Mouse (Mus musculus) embryonic facial prominence, embryonic 11.5 days (tissue): ENCODE measurements around the gene Cdk5rap1. TPM values are rescaled to one million over a fixed set of nuclear protein-coding genes. Genes with fewer than 3 reads are reported as not detected.
A peak's percentile ranks its signal among the peaks of the same experiment; 100 is the strongest.

Experiments used
- ATAC-seq: fragments of 200-750 bp; cut with Nextera tagmentation; replicated peaks from 2 replicates; pipeline ENCODE4 v1.8.0; 2017; ENCODE audit warnings: low read depth; ENCODE audit not compliant: insufficient number of reproducible peaks, low FRiP score, low TSS enrichment
- DNase-seq: peaks from one replicate; pipeline ENCODE4 v3.0.0-alpha.2; 2015; ENCODE audit warnings: low spot score
- H3K27ac ChIP-seq: fragments of 300-500 bp; sonication (generic); replicated peaks from 2 replicates; pipeline ENCODE4 v1.5.1; 2014; ENCODE audit warnings: mild to moderate bottlenecking, low read depth, low read length, control low read depth
- H3K27me3 ChIP-seq: fragments of 300-500 bp; sonication (generic); 2 replicates; pipeline ENCODE4 v1.6.1; 2014; ENCODE audit warnings: mild to moderate bottlenecking, low read length, moderate library complexity, mixed read lengths; ENCODE audit not compliant: control insufficient read depth, insufficient read depth
- H3K36me3 ChIP-seq: fragments of 300-500 bp; sonication (generic); replicated peaks from 2 replicates; pipeline ENCODE4 v1.6.1; 2014; ENCODE audit warnings: low read depth, mild to moderate bottlenecking, low read length, moderate library complexity, mixed read lengths; ENCODE audit not compliant: control insufficient read depth, insufficient read depth
- H3K4me1 ChIP-seq: fragments of 300-500 bp; sonication (generic); 2 replicates; pipeline ENCODE4 v1.6.1; 2014; ENCODE audit warnings: low read length, mixed read lengths; ENCODE audit not compliant: control insufficient read depth, insufficient read depth
- H3K4me2 ChIP-seq: fragments of 300-500 bp; sonication (generic); 2 replicates; pipeline ENCODE4 v1.6.1; 2014; ENCODE audit warnings: low read depth, mild to moderate bottlenecking, control low read depth, low read length, moderate library complexity
- H3K4me3 ChIP-seq: fragments of 300-500 bp; sonication (generic); 2 replicates; pipeline ENCODE4 v1.5.1; 2014; ENCODE audit warnings: low read depth, low read length, control low read depth
- H3K9ac ChIP-seq: fragments of 300-500 bp; sonication (generic); replicated peaks from 2 replicates; pipeline ENCODE4 v1.6.1; 2014; ENCODE audit warnings: mild to moderate bottlenecking, control low read depth, low read length
- H3K9me3 ChIP-seq: fragments of 300-500 bp; sonication (generic); replicated peaks from 2 replicates; pipeline ENCODE4 v1.6.1; 2016; ENCODE audit warnings: mild to moderate bottlenecking, low read length, inconsistent platforms, mixed read lengths; ENCODE audit not compliant: control insufficient read depth
- WGBS: fragments of 180-500 bp; shearing (Covaris S2); extraction: QIAGEN DNeasy Blood & Tissue Kit; methylation state at CpG from one replicate; pipeline ENCODE4 v1.1.7; 2014; 5-methylcytosine and 5-hydroxymethylcytosine counted together
- polyA plus RNA-seq: library from polyadenylated mRNA; unstranded; fragments of >200 nt; fragmentation: Nextera tagmentation; extraction: Ambion mirVana; gene quantifications from 2 replicates; pipeline ENCODE4 v1.2.1, GENCODE M21; 2014

Gene Cdk5rap1
- polyA plus RNA-seq, 1 experiment from 2014 or later, result 19.4 TPM

DNA sequence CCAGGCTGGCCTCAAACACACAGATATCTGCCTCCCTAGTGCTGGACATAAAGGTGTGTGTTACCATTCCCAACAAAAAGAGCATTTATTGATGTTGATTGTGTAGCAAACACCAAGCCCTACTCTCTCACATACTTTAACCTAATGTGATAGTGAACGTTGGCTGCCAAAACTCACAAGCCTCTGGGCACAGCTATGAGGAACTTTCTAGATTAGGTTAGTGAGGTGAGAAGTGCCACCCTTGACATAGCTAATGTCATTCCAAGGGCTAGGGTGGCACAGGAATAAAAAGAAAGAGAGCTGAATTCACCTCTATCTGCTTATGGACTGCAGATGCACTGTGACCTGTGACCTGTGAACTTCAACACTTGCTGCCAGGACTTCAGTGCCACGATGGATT, 23.7 kb upstream of the Cdk5rap1 start:
- H3K9me3 ChIP-seq, result no peaks in the 10 kb centered on the region
- H3K36me3 ChIP-seq, result no peaks in the 10 kb centered on the region
- H3K27ac ChIP-seq, result no peak overlapping the region
- H3K4me3 ChIP-seq, result no peak overlapping the region
- WGBS, result 81% methylated on average over 2 of the region's 2 CpGs
- H3K9ac ChIP-seq, result no peak overlapping the region
- no peak overlapping the region for H3K4me2 ChIP-seq
- H3K4me1 ChIP-seq, result no peaks in the 10 kb centered on the region
- no peak for DNase-seq
- no peaks in the 10 kb centered on the region for H3K27me3 ChIP-seq
- ATAC-seq, result no peak

DNA sequence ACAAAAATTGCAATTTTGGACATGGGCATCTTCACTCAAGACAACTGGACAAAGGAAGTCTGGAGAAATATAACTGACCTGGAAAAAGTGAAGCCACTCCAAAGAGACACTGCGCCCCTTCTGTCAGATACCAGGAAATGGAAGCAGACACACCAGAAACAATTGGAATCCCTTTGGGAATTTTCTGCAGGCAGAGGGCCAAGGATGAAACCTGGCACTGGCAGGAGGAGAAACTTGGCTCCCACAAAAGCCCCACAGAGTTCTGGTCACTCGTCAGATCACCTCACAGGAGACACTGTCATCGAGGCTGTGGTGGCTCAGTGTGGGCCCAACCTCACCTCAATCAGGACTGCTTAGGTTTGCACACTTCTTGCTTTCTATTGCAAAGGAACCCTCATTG, 21.8 kb upstream of the Cdk5rap1 start:
- Histone ChIP-seq H3K4me3 (no peak overlapping the region), H3K36me3 (no peaks in the 10 kb centered on the region), H3K9me3 (no peaks in the 10 kb centered on the region), H3K27me3 (no peaks in the 10 kb centered on the region), H3K27ac (no peak overlapping the region), H3K4me1 (no peaks in the 10 kb centered on the region), H3K4me2 (no peak overlapping the region), H3K9ac (no peak overlapping the region)
- DNase-seq (no peak), ATAC-seq (no peak)
- WGBS, result 88% methylated on average over 3 of the region's 3 CpGs

DNA sequence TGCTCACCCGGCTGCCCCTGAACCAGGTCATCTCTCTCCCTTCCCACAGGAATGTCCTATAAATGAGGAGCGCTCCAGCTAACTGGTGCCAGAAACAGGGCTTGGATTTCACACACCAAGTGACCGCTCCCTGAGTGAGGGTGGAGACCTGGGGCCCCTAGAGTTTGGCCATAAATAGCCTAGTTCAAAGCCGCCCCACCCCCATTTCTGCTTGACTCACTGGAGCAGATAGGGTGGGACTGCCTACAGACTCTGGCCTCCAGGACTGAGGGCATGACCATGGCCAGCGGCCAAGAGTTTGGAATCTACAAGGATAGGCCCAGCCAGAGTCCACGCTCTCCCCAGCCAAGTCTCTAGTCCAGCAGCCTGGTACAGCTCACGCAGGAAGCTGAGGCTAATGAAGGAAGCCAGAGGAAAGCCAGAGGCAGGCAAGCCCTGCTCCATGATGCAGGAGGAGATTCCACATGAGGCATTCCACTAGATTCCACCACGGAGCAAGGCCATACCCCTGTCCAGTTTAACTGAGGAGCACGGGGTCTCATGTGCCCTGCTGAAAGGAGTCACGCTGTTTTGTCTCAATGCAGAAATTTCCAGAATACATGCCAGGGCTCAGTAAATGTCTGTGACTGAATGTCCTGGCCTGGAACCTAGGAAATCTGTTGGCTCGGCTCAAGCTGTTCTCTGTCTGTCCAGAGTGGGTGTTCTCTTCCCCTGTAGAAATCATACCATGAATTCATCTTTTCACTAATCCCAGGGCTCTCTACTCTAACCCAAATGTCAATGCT, 17.6 kb upstream of the Cdk5rap1 start:
- H3K36me3 ChIP-seq, result no peaks in the 10 kb centered on the region
- no peaks in the 10 kb centered on the region for H3K27me3 ChIP-seq
- 0 out of 2 replicates have a peak, but pooled peaks have one; percentile 39 for ATAC-seq
- no peak overlapping the region for H3K4me3 ChIP-seq
- WGBS, result 84% methylated on average over 11 of the region's 11 CpGs
- no peak overlapping the region for H3K27ac ChIP-seq
- H3K4me2 ChIP-seq, result no peak overlapping the region
- no peaks in the 10 kb centered on the region for H3K9me3 ChIP-seq
- no peaks in the 10 kb centered on the region for H3K4me1 ChIP-seq
- H3K9ac ChIP-seq, result no peak overlapping the region
- no peak for DNase-seq

DNA sequence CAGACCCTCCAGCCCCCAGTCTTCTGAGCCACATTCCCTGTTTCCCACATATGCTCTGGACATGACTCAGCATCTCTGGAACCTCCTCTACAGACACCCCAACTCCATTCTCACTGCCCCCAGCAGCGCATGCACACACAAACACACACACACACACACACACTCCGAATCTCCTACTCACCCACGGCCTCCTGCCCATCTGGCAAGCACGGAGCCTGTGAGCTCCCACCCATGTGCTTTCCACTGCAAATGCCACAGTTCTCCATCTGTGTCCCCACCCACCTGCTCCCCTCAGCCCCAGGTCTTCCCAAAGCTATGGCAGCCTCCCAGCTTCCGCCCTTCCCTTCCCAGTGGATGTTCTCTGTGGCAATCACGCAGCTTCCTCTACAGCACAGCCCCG, 6.3 kb upstream of the Cdk5rap1 start:
- no peak overlapping the region for H3K4me2 ChIP-seq
- ATAC-seq, result no peak
- H3K27me3 ChIP-seq, result no peaks in the 10 kb centered on the region
- H3K9me3 ChIP-seq, result no peaks in the 10 kb centered on the region
- H3K36me3 ChIP-seq, result no peaks in the 10 kb centered on the region
- no peaks in the 10 kb centered on the region for H3K4me1 ChIP-seq
- 86% methylated on average over 7 of the region's 7 CpGs for WGBS
- no peak for DNase-seq
- no peak overlapping the region for H3K4me3 ChIP-seq
- no peak overlapping the region for H3K9ac ChIP-seq
- no peak overlapping the region for H3K27ac ChIP-seq

DNA sequence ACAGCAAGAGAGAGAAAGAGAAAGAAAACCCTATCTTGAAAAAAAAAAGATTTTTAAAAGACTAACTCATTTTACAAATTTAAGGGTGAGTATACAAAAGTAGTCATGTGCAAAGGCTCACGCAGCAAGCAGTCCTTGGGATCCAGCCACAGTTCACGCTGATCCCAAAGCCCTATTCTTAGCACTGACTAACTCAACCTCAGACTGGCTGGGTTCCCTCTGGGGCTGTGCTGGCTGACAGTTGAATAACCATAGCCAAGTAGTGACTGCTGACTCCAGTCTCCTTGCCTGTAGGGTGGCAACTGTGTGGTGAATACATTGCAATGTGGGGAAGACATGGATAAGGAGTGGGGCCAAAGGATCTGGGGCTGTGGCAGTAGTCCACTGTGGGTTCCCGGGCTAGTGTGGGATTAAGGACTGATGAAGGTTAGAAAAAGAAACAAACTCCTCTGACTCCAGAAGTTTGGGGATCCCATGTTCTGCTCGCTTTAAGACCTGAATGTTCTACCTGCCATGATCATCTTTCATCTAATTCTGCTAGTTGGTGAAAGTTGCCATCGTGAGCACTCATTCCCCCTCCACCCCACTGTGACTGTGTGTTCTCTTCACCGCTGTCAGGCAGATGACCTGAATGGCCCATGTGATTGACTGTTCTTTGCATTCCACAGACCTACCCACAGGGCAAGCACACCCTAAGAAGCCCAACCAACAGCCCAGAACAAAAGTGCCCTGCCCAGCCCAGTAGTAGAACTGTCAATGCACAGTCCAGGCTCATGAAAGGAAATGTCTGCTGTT, 2.2 kb upstream of the Cdk5rap1 start:
- Histone ChIP-seq H3K27ac (no peak overlapping the region), H3K9me3 (no peaks in the 10 kb centered on the region), H3K9ac (no peak overlapping the region), H3K36me3 (no peaks in the 10 kb centered on the region), H3K4me2 (no peak overlapping the region), H3K4me1 (no peaks in the 10 kb centered on the region), H3K4me3 (no peak overlapping the region), H3K27me3 (no peaks in the 10 kb centered on the region)
- no peak for DNase-seq
- no peak for ATAC-seq
- 83% methylated on average over 6 of the region's 6 CpGs for WGBS

DNA sequence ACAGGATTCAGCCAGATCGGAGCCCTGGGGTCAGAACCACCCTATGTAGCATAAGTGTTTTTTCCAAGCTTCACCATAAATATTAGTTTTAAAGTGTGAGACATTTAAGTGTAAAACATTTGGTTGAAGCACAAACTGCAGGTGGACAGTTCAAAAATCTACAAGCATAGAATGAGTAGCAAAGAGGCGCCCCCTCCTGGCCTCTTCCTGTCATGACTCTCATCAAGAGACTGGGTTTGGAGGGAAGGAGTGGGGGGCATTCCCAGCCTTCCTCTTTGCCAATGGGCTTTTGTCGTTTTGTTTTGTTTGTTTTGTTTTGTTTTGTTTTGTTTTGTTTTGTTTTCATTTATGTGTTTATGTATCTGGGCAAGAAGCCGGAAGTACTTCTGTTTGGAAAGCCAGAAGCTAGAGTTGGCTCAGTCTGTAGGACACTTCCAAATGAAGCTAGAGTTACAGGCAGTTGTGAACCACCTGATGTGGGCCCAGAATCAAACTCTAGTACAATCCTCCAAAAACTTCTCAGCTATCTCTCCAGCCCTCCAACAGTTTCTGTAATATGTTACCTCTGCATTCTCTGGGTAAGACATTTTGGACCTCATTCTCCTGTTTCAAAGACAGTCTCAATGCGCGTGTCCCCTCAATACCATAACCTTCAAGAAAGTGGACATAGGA, 1.3 kb upstream of the Cdk5rap1 start:
- Histone ChIP-seq H3K9ac (no peak overlapping the region), H3K36me3 (no peaks in the 10 kb centered on the region), H3K27me3 (no peaks in the 10 kb centered on the region), H3K9me3 (no peaks in the 10 kb centered on the region), H3K4me1 (no peaks in the 10 kb centered on the region), H3K4me2 (no peak overlapping the region), H3K4me3 (no peak overlapping the region), H3K27ac (no peak overlapping the region)
- ATAC-seq (no peak), DNase-seq (peak; percentile 76)
- WGBS, result 57% methylated on average over 6 of the region's 6 CpGs

DNA sequence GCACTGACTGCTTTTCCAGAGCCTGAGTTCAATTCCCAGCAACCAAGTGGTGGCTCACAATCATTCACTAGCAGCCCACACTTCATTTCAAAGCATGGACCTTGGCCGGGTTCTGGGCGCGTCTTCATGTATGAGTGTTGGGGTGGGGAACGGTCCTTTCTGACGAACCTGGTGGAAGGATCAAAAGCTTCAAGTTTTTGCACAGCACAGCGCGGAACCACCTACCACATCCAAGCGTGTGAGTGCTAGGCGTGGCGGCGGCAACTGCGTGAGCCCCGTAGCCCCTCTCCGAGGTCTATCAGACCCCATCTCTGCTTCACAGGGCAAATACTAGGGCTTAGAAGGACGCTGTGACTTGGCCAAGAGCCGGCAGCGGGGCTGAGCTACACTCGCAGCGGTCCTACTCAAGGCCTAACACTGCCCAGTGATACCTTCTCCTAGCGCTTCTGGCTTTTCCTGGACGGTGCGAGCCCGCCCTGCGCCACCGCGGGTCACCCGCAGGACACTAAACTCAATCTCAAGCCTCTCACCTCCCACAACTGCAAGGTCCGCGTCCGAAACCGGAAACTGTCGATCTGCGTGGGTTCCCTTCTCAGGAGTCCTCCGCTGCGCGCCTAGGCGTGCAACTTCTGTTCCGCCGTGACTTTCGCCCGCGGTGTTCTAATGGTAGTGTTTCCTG, 520 bp downstream of the Cdk5rap1 start:
- Histone ChIP-seq H3K4me3 (peak overlapping the region; percentile 69), H3K9ac (peak overlapping the region; percentile 90), H3K9me3 (no peaks in the 10 kb centered on the region), H3K4me1 (no peaks in the 10 kb centered on the region), H3K27me3 (no peaks in the 10 kb centered on the region), H3K27ac (peak overlapping the region; percentile 66), H3K36me3 (no peaks in the 10 kb centered on the region), H3K4me2 (peak overlapping the region; percentile 51)
- ATAC-seq (peak; percentile 86), DNase-seq (peak; percentile 90)
- WGBS, result under 1% methylated on average over 42 of the region's 42 CpGs
